Mouse (Mus musculus) large intestine, adult 2 months (tissue): ENCODE data around the gene Tcerg1l. TPM values are rescaled to one million over a fixed set of nuclear protein-coding genes. Genes with fewer than 3 reads are reported as not detected.

Experiments
- DNase-seq: peaks from one replicate; pipeline ENCODE4 v3.0.0-alpha.2; 2012; ENCODE audit warnings: low read depth, low spot score
- WGBS: fragments of 180-500 bp; shearing (Covaris S2); methylation state at CpG from one replicate; pipeline ENCODE4 v1.1.7; 2018; 5-methylcytosine and 5-hydroxymethylcytosine counted together
- polyA plus RNA-seq: library from polyadenylated mRNA; depleted of rRNA; stranded (reverse); fragments of >200 nt; gene quantifications from 2 replicates; pipeline ENCODE4 v1.2.3, GENCODE M21; 2012; rRNA removed

Gene Tcerg1l
- polyA plus RNA-seq: 0.05 and 0.21 TPM in 2 replicates

DNA sequence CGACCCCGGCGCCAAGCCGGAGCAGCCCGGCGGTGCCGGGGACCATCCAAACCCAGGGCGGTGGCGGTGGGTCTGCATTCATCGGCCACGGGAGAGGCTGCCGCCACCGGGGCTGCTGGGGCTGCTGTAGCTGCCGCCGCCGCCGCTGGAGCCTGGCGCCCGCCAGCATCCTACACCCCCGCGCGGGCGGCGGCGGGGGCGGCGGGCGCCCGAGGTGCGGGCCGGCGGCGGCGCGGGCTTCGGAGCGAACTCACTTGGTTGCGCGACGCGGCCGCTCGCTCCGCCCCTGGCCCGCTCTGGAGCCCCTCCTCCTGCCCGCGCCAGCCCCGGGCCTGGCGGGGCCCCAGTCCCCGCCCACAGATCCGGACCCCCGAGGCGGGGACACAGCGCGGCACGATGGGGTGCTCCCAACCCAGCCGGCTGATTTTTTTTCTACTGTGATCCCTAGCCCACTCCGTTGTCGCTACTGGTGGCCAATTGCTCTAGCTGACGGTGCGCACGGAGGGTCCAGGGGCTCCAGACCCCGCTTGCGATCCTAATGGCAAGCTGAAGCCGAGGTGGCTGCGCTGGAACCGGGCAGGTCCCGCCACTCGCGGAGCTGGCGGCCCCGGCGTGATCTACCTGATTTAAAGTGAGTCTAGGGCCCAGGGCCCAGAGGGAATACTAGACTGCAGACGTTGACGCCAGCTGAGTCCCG is at the start of gene Tcerg1l:
Tcerg1l (minus strand) TSS at position 246 of the 697 bp plus-strand sequence.
- DNase-seq: no peak
- 3% methylated on average over 74 of the region's 76 CpGs for WGBS

DNA sequence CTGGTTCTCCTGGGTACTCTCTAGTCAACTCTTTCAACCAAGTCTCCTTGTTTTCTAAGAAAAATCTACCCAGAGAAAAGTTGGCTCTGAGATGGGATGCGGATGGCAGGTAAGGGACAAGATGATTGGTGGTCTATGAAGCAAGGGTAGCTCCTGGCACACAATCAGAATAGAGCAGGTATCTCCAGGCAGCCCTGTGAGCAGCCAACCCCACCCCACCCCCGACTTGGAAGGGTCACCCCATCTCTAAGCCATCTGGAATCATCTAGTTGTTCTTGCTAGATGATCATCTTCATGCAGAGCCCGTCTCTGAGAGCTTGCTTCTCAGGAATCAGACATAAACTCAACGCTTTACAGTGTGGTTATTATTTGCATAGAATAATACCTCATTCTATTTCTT is 44.6 kb upstream of the Tcerg1l start:
- no peak for DNase-seq
- WGBS: 68% methylated on average over 4 of the region's 4 CpGs

DNA sequence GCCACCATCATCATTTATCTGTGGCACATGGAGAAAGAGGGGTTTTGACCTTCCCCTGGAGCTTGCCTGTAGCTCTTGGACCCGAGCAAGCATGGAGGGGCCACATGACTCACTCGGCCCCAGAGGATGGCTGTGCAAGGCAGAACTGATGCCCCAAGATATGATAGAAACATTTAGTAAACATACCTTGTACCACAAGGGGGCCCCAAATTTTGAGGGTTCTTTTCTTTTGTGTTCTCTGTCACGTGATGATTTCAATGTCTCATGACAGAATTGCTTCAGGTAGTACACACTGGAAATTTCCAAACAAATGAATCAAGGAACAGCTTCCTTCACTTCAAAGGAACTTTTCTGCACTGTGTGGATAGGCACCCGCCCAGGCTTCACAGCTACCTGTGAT is 35.0 kb upstream of the Tcerg1l start:
- whole genome bisulfite sequencing: 41% methylated on average over 4 of the region's 4 CpGs
- DNase-seq: no peak

DNA sequence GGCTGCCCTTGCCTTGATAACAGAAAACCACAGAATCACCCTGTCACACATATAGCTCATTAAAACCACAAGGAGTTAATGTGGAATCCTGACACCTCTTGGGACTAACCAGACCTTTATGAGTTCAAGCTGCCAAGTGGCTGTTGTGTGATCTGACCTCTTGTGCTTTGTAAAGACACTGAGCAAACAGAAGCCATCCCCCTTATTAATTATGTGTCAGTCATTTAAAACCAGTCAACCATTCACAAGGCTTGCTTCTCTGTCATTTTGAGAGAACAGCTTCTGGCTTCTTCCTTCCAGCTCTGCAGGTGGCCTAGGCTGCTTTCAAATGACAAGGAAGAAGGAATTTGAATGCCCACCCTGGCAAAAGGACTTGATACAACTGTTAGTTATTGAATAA is 33.9 kb upstream of the Tcerg1l start:
- DNase-seq: no peak

DNA sequence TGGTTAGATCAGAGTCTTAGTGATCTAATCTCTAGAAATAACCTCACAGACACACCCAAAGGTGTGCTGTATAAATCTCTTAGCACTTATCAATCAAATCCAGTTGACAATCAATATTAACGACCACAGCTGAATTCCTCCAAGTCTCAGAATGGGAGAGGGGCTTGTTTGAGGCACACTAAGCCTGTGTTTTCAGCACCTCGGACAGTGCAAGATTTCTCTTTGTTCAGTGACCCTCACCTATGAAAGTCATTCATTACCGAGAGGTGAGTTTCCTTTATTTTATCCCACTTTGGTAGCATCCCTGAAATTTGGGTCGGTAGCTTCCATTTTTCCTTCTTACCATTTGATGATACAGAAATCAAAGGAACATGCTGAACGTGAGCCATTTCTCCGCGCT is 32.4 kb upstream of the Tcerg1l start:
- WGBS: 54% methylated on average over 7 of the region's 7 CpGs
- DNase-seq: no peak

DNA sequence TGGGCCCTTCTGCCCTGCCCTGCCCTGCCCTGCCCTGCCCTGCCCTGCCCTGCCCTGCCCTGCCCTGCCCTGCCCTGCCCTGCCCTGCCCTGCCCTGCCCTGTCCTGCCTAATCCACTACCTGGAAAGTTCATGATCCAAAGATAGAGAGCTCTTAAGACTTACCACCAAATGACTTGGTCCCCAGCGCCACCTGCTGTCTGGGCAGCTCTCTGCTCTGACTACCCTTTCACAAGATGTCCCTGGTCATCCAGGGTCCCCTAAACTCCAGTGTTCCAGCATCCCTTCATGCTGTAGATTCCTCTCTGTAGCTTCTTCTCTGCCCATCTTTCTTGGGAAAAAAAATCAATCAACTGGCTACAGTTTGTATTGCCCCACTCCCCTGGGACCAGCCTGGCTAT is 31.3 kb upstream of the Tcerg1l start:
- WGBS: 24% methylated on average over 1 of the region's 1 CpGs
- no peak for DNase-seq

DNA sequence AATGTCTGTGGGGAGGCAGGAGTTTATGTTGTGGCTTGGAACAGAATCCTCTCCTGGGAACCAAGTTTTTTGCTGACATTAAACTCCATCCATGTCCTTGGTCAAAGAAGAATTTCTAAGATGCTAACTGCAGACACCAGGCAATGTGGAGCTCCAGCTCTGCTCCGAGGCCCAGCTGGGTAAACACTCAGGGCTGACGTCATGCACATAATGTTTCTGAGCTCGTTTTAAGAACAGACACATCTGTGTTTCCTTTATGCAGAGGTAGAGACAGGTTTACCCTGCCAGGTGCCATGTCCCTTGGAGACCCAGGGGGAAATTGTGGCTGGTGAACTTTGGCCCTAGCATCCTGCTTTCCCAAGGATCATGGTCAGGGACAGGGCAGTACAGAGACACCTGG is 29.9 kb upstream of the Tcerg1l start:
- WGBS: 8% methylated on average over 3 of the region's 3 CpGs
- no peak for DNase-seq

DNA sequence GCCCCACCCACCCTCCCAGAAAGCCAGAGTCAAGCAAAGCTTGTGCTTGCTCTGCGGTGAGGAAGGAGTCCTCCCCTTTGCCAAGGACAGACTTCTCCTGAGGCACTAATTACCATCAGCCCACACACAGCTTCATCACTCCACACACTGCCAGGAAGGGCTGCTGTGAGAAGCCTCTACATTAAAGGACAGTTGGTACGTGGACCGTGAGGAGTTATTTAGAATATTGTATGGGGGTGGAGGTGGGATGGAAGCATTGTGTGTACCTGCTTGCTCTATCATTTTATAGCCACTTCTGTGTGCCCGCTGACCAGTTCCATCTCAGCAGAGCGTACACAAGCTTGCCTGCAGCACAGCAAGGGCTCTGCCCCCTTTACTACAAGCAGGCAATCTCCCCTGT is 16.0 kb upstream of the Tcerg1l start:
- no peak for DNase-seq
- 56% methylated on average over 5 of the region's 5 CpGs for WGBS

DNA sequence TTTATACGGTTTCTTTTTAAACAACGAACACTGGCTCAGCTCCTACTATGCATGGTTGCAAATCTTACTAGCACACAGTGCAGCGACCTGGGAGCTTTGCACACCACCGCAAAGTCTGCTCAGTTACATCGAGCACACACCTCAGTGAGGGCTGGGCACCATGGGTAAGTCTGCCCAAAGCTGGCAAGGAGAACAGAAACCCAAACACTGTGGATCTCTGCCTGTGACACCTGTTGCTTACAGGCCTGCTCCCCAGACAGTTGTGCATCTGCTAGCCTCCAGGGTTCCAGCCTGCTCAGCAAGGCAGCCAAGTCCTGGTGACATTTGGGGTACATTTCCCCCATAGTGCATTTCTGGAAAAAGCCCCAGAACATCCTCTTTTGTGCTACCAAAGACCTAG is 4.1 kb upstream of the Tcerg1l start:
- WGBS: 85% methylated on average over 5 of the region's 5 CpGs
- no peak for DNase-seq

DNA sequence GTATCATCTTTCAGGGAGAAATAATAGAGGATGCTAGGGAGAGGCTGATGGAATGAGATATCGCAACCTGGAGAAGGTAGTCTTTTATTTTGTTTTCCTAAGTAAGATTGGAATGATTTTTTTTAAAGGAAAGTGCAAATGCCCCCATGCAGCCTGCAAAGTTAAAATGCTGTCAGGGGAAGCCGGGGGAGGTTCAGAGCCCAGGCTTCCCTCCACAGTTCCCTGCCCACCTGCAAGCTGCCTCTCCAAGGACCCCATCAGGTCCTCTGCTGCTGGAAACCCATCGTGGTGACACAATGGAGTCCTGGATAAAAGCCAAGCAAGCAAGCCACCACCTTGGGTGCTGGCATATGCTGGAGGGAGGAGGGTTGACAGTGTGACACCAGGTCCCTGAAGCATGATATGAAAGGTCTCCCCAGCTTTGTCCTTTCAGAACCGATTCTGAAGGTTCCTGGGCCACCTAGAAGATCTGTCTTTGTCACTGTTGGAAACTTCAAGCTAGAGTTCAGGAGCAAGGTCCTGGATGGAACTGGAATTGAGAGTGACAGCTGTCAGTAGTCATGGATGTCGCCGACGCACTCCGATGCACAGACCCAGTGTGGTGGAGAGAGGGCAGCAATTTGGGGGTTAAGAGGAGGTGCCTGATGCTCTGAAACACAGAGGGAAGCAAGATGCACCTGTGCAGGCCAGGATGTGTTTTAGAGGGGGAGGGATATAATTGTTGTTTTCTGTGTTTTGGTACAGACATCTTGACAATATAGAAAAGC is 3.2 kb upstream of the Tcerg1l start:
- no peak for DNase-seq
- WGBS: 73% methylated on average over 8 of the region's 8 CpGs

DNA sequence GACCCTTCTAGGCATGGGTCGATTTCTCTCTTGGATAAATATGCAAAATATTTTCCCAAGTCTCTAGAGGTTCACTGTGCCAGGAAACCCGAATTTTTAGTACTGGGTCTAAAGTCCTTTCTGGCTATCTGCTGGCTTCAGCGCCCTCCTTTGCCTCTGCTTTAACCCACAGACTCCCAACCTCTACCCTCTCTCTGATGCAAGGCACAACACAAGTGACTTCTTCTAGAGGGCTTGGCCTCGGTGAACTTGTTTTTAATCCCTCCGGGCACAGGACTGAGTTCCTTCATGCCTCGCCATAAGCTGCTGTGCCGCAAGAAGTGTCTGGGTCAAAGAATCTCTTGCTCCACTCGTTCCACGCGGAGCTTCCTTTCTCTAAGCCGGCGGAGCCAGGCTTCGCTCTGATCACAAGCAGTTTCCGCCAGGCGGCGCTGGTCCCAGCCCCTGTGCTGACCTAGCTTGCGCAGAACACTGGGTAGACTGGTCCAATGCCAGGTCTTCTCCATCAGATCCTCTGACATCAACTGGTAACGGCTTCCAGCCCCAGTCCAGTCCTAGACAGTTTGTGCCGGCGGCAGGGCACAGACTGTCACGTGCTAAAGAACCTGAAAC is 758 bp upstream of the Tcerg1l start:
- no peak for DNase-seq
- 5% methylated on average over 21 of the region's 21 CpGs for WGBS

DNA sequence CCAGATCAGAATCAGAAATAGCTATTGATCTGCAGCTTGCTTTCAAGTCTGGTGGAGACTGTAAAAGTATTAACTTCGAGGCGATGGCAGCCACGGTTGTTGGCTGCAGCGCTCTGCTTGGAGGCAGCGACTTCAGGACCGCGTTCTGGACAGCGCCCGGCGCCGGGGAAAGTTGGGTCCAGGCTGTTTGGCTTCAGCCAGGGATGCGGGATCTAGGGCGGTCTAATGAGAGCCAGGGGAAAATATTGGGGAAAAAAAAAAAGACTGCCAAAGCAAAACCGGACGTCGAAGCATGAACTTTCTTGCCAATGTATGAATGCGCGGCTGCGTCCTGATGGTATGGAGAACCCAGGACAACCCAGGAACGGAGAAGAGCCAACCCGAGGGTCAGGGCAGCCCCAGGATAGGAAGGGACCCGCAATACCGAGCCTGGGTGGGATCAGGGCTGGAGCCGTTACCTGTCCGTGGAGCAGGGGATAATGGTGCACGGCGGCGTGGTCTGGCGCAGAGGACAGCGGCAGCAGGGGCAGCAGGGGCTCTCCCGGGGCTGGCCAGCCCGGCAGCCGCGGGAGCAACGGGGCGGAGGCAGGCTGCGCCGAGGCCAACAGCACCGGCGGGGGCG is 556 bp downstream of the Tcerg1l start:
- no peak for DNase-seq
- WGBS: 2% methylated on average over 41 of the region's 41 CpGs

DNA sequence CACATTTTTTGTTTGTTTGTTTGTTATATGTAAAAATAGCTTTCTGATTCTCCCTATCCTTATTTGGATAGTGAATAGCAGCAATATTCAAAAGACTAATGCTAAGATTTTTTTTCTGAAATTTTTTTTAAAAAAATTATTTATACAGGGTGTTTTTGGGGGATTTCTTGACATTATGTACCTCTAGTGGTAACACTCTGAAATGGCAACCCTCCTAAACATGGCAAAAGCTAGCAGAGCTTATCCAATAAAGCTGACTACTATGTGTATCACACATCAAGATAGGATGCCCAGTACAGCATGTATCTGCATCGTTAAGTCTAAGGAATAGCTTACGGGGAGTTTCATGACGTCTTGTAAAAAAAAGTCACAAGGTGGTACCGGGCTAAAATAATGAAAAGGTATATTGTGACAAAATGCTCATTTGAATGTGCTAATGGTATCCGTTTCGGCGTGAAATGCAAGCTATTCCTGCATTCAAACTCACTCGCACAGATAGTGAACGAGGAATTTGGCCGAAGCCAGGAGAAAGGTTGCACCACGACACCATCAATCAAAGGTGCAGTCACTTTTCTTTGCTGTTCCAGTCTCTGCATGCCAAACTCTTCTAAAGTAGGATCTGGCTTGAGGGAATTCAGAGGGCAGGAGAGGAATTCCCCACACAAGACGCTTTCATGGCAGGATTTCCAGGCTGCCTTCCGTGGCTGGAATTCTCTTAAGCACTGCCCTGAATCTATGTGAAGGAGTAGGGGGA is 1.2 kb downstream of the Tcerg1l start:
- DNase-seq: no peak
- WGBS: 43% methylated on average over 13 of the region's 13 CpGs

DNA sequence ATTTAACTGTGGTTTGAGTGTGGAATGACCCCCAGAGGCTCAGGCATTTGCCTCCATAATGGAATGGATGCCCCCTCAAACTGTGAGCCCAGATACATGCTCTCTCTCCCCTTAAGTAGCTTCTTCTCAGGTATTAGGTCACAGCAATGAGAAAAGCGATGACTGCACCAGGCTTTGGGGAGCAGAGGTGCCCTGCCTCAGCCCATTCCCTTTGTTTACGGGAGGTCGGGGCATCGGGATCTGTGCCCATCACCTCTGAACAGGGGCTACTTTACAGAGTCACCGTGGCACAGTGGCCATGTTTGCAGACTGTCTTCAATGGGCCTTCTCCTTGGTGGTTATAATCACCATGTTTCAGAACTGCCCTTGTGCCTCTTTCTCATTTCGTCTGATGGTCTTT is 7.6 kb downstream of the Tcerg1l start:
- DNase-seq: no peak
- 79% methylated on average over 6 of the region's 6 CpGs for WGBS

DNA sequence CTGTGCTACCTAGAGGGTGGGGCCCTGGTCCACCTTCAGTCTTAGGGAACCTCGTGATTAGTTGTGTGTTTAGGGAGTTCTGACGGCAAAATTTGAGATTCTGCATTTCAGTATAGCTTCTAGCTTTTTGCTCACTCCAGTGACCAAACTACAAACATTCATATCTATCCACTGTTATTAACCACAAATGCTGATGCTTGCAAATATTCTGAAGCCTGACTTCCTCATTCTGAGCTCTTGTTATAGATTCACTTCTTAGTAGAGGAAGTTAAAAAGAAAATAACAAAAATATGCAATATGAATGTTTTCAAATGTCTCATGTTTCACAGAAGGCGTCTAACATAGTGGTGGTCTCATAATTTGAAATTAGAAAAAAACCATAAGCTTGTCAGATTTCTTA is 8.5 kb downstream of the Tcerg1l start:
- no peak for DNase-seq
- WGBS: 48% methylated on average over 3 of the region's 3 CpGs

DNA sequence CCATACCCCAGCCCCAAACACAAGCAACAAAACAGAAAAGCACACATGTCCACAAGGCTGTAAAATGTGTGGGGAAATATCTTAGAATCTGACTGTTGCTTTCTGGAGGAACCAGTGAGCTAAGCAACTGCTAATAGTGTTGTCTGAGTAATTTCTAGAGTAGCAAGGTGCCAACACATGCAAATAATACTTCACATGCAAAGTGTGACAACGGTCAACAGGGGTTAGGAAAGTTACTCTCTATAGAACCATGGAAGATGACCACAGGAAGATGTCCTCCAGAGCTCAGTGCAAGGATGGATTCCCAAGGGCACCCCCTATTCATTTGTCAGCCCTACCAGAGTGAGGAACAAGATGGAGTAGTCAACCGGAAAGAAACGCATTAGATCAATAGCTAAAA is 18.3 kb downstream of the Tcerg1l start:
- no peak for DNase-seq
- 89% methylated on average over 3 of the region's 3 CpGs for WGBS

DNA sequence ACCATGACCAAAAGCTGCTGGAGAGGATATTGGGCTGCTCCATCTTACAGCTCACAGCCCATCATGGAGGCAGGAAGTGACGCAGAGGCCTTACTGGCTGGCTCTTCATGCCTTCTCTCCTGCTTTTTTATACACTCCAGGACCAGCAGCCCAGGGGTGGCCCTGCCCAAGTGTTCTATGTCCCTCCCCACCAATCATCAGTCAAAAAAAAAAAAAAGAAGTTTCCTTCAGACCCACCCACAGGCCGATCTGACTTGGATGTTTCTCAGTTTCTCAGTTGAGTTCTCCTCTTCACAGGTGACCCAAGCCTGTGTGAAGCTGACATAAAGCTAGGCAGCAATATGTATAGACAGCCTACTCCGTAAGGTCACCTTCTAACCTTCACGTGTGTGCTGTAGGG is 19.0 kb downstream of the Tcerg1l start:
- no peak for DNase-seq
- WGBS: 85% methylated on average over 4 of the region's 4 CpGs

DNA sequence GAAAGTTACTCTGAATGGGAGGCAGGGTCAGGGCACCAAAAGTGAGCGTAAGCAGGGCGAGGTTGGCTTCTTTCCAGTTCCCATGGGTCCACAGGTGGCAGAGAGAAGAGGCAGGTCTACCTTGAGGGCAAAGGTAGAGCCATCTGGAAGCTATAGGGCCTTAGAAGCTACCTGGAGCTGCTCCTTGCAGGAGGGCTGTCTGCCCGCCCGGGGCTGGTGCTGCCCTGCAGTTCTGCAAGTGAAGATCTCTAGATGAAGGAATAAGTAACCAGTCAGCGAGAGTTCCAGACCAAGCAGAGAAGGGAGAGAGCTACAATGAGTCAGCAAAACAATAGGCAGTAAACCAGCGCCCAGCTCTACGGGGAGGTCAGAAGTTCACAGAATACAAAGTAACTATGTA is 22.0 kb downstream of the Tcerg1l start:
- WGBS: 21% methylated on average over 7 of the region's 7 CpGs
- DNase-seq: peak; percentile 29

DNA sequence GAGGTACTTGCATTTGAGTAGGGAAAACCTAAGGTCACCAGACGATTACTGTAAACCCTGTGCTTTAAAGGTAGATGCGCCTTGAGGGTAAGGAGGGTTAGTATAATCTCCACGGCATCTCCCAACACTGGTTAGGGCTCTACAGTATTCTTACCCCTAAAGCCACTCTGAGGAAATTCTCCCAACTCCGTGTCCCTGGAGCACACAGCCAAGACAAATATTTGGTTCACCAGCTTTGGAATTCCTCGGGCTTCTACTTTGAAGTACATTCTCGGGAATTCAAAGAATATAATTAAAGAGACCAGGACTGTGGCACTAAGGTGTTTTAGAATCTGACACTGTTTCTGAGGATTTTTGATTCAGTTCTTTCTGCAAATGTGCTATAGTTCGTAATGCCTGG is 23.2 kb downstream of the Tcerg1l start:
- no peak for DNase-seq
- 42% methylated on average over 7 of the region's 7 CpGs for WGBS

DNA sequence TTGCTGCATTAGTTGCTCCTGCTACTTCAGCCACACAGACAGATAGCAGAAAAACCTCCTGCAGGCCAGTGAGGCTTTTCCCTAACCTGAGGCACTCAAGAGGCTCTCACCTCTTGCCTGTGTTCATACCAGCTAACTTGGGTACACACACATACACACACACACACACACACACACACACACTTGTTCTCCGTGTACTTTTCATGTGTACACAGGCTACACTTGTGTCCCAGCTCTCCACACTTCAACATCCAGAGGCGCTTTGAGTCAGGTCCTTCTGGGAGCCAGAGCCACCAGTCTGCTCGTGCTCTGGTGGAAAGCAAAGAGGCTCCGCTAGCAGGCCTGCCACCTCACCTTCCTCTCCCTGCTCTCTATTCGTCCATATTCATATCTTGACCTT is 24.0 kb downstream of the Tcerg1l start:
- no peak for DNase-seq

More for the DNA sequence above, 24.0 kb downstream of the Tcerg1l start:
- WGBS: 75% methylated on average over 5 of the region's 5 CpGs
